In the genomic region with DNA sequence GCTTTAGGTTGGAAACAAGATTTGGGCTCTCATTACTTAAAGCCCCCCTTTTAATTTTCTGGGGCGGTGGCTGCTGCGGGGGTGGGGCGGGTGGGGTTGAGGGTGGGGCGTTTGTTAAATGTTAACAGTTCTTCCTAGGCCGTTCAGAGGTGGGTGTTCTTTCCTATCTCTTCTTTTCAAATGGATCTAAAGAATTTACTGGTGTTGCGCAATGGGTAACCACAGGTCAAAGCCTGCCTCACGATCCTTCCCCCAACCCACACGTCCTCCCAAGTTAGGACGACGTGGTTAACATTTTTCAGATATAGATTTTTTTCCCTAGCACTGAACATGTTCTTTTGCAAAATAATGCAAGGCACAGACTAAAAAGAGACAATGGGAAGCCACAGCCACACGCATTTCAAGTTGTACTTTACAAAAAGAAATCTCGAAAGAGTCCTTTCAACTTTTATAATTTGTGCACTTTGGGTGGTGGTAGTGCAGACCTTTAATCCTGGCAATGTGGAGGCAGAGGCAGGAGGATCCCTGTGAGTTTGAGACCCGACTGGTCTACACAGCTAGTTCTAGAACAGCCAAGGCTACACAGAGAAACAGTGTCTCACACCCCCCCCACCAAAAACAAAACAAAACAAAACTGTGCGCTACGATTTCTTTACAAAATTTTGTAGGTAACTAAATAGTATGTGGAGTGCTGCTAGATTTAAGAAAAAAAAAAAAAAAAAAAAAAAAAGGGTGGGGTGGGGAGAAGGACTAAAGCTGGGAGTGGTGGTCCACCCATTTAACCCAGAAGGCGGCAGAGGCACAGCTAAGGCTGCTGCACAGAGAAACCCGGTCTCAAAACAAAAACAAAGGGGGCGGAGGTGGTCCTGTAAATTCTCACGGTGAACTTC, we compare ENCODE assay signal across 8 mouse cellular contexts. TPM values are rescaled to one million over a fixed set of nuclear protein-coding genes. Genes with fewer than 3 reads are reported as not detected.
DNase-seq lines count a peak whose midpoint lies in the region; ATAC-seq lines count a peak whose summit lies in the region.

No protein-coding gene starts in this region.

- 51% methylated on average over 19 of the region's 19 CpGs for WGBS in heart, embryonic 15.5 days
- 69% methylated on average over 19 of the region's 19 CpGs for WGBS in hindbrain, embryonic 14.5 days
- 76% methylated on average over 19 of the region's 19 CpGs for WGBS in midbrain, embryonic 12.5 days

- H3K4me1 ChIP-seq in heart, embryonic 15.5 days (replicated peaks), result 0 out of 2 replicates have a peak, but pooled peaks cover 4% of the 10 kb centered on the region
- H3K4me1 ChIP-seq in hindbrain, embryonic 14.5 days (replicated peaks; ENCODE audit: control insufficient read depth, insufficient read depth, low read length), result 0 out of 2 replicates have a peak, but pooled peaks cover 5% of the 10 kb centered on the region
- H3K4me1 ChIP-seq in midbrain, embryonic 12.5 days, result 0 out of 2 replicates have a peak, but pooled peaks cover 6% of the 10 kb centered on the region

- peak overlapping the region; percentile 86 for H3K4me2 ChIP-seq in heart, embryonic 15.5 days
- H3K4me2 ChIP-seq in hindbrain, embryonic 14.5 days (replicated peaks), result peak overlapping the region; percentile 64
- H3K4me2 ChIP-seq in midbrain, embryonic 12.5 days (replicated peaks), result peak overlapping the region; percentile 86

- intact Hi-C loops in heart, postnatal 14 days (cut with DNase I), result no loop called here

- no peak for ATAC-seq in heart, embryonic 15.5 days (replicated peaks; ENCODE audit: insufficient number of reproducible peaks, insufficient read depth, low FRiP score, low read depth)
- ATAC-seq in hindbrain, embryonic 14.5 days (ENCODE audit: low FRiP score), result 0 out of 2 replicates have a peak, but pooled peaks have one; percentile 7
- peak; percentile 32; the same call in 1 of the 2 replicates for ATAC-seq in midbrain, embryonic 12.5 days (ENCODE audit: low FRiP score, low read depth)

- H3K27me3 ChIP-seq in heart, embryonic 15.5 days, result no peaks in the 10 kb centered on the region
- H3K27me3 ChIP-seq in hindbrain, embryonic 14.5 days (ENCODE audit: control insufficient read depth, insufficient read depth, low read length), result no peaks in the 10 kb centered on the region
- H3K27me3 ChIP-seq in midbrain, embryonic 12.5 days, result no peaks in the 10 kb centered on the region; the same call in 1 of the 2 replicates

- H3K36me3 ChIP-seq in heart, embryonic 15.5 days, result no peaks in the 10 kb centered on the region
- no peaks in the 10 kb centered on the region for H3K36me3 ChIP-seq in hindbrain, embryonic 14.5 days (replicated peaks; ENCODE audit: control insufficient read depth, insufficient read depth)
- no peaks in the 10 kb centered on the region for H3K36me3 ChIP-seq in midbrain, embryonic 12.5 days

- no peak for DNase-seq in heart, postnatal 14 days
- peak; percentile 49 for DNase-seq in R1 (ENCODE audit: low read depth, low spot score)
- no peak for DNase-seq in hindbrain, embryonic 14.5 days (ENCODE audit: low spot score)
- DNase-seq in cerebellum, postnatal 10 days, result no peak
- no peak for DNase-seq in spleen, postnatal 14 days (ENCODE audit: low spot score in 2 of 2)
- no peak for DNase-seq in kidney, postnatal 25 days

- H3K4me3 ChIP-seq in heart, embryonic 15.5 days, result peak overlapping the region; percentile 80
- H3K4me3 ChIP-seq in hindbrain, embryonic 14.5 days (replicated peaks; ENCODE audit: low read length), result peak overlapping the region; percentile 35
- H3K4me3 ChIP-seq in midbrain, embryonic 12.5 days, result peak overlapping the region; percentile 58; the same call in 1 of the 2 replicates

- H3K9ac ChIP-seq in heart, embryonic 15.5 days, result 0 out of 2 replicates have a peak overlapping the region, but pooled peaks have one; percentile 75
- H3K9ac ChIP-seq in hindbrain, embryonic 14.5 days, result peak overlapping the region; percentile 45; the same call in 1 of the 2 replicates
- H3K9ac ChIP-seq in midbrain, embryonic 12.5 days (replicated peaks), result no peak overlapping the region

- no peaks in the 10 kb centered on the region for H3K9me3 ChIP-seq in heart, embryonic 15.5 days (replicated peaks)
- H3K9me3 ChIP-seq in hindbrain, embryonic 14.5 days (ENCODE audit: control insufficient read depth, low read length), result no peaks in the 10 kb centered on the region
- H3K9me3 ChIP-seq in midbrain, embryonic 12.5 days, result no peaks in the 10 kb centered on the region

- no peak overlapping the region for H3K27ac ChIP-seq in heart, embryonic 15.5 days
- no peak overlapping the region for H3K27ac ChIP-seq in hindbrain, embryonic 14.5 days
- H3K27ac ChIP-seq in midbrain, embryonic 12.5 days (replicated peaks), result no peak overlapping the region

RNA-seq across cellular contexts. Expression of gene Frrs1, which starts 1.3 kb away (rescaled TPM):
- 14.8 and 18.6 TPM in 2 replicates for polyA plus RNA-seq in heart, embryonic 15.5 days (2015; fragmentation: Nextera tagmentation; extraction: Ambion mirVana)
- 1 to 10 TPM; 4.8 to 5.2 TPM for total RNA-seq in heart, postnatal 14 days (2021)
- 4.8 and 6.0 TPM in 2 replicates for polyA plus RNA-seq in hindbrain, embryonic 14.5 days (2014; fragmentation: Nextera tagmentation; extraction: Ambion mirVana)
- 3.9 and 5.7 TPM in 2 replicates for polyA plus RNA-seq in midbrain, embryonic 12.5 days (2016; fragmentation: Nextera tagmentation; extraction: Ambion mirVana)

RNA-seq across cellular contexts. Expression of gene Agl, which starts 52.6 kb away (rescaled TPM):
- polyA plus RNA-seq in heart, embryonic 15.5 days (2015; fragmentation: Nextera tagmentation; extraction: Ambion mirVana), result 120 and 150 TPM in 2 replicates
- 100 to 1,000 TPM; 183 to 189 TPM for total RNA-seq in heart, postnatal 14 days (2021)
- polyA plus RNA-seq in hindbrain, embryonic 14.5 days (2014; fragmentation: Nextera tagmentation; extraction: Ambion mirVana), result 18.9 and 19.5 TPM in 2 replicates
- polyA plus RNA-seq in midbrain, embryonic 12.5 days (2016; fragmentation: Nextera tagmentation; extraction: Ambion mirVana), result 16.1 and 17.0 TPM in 2 replicates
